8 mouse cellular contexts compared by ENCODE assay signal in genomic region chr4:115085522-115086095, GRCm38 (mm10). TPM values are rescaled to one million over a fixed set of nuclear protein-coding genes. Genes with fewer than 3 reads are reported as not detected.
DNase-seq lines count a peak whose midpoint lies in the region; ATAC-seq and TF ChIP-seq lines count a peak whose summit lies in the region.

No protein-coding gene starts in this region.

- peaks cover 4% of the 10 kb centered on the region for H3K4me1 ChIP-seq in embryonic facial prominence, embryonic 10.5 days
- no peaks in the 10 kb centered on the region for H3K4me1 ChIP-seq in hindbrain, embryonic 12.5 days
- no peaks in the 10 kb centered on the region; the same call in 1 of the 2 replicates for H3K4me1 ChIP-seq in liver, adult 2 months (ENCODE audit: control insufficient read depth, insufficient read depth, low read length)
- H3K4me1 ChIP-seq in midbrain, embryonic 16.5 days (ENCODE audit: control insufficient read depth, insufficient read depth, low read length) = no peaks in the 10 kb centered on the region
- no peaks in the 10 kb centered on the region for H3K4me1 ChIP-seq in stomach, embryonic 15.5 days

- TF ChIP-seq POLR2A in liver, adult 2 months (IDR thresholded peaks at IDR 0.05; ENCODE audit: extremely low read depth, insufficient read depth, low read length) = no peak

- H3K4me3 ChIP-seq in embryonic facial prominence, embryonic 10.5 days = no peak overlapping the region
- H3K4me3 ChIP-seq in hindbrain, embryonic 12.5 days = no peak overlapping the region
- no peak overlapping the region for H3K4me3 ChIP-seq in liver, adult 2 months (ENCODE audit: insufficient read depth, low read depth, low read length)
- no peak overlapping the region for H3K4me3 ChIP-seq in midbrain, embryonic 16.5 days (ENCODE audit: low read depth, low read length)
- H3K4me3 ChIP-seq in stomach, embryonic 15.5 days (replicated peaks) = no peak overlapping the region

- peak; percentile 32 for DNase-seq in layer of hippocampus, adult 11-12 months (ENCODE audit: low spot score)
- DNase-seq in layer of hippocampus, adult 9-11 months = no peak
- DNase-seq in embryonic facial prominence, embryonic 10.5 days (ENCODE audit: low spot score) = peak; percentile 72
- peak; percentile 13 for DNase-seq in liver, adult 2 months (ENCODE audit: extremely low read depth, low read depth, low spot score)

- H3K9ac ChIP-seq in hindbrain, embryonic 12.5 days = no peak overlapping the region
- H3K9ac ChIP-seq in liver, adult 2 months (ENCODE audit: low read depth, low read length) = no peak overlapping the region
- no peak overlapping the region for H3K9ac ChIP-seq in midbrain, embryonic 16.5 days (ENCODE audit: low read depth, low read length)
- H3K9ac ChIP-seq in stomach, embryonic 15.5 days = no peak overlapping the region

- H3K9me3 ChIP-seq in embryonic facial prominence, embryonic 10.5 days = no peaks in the 10 kb centered on the region
- H3K9me3 ChIP-seq in hindbrain, embryonic 12.5 days (replicated peaks) = no peaks in the 10 kb centered on the region
- no peaks in the 10 kb centered on the region for H3K9me3 ChIP-seq in midbrain, embryonic 16.5 days (replicated peaks; ENCODE audit: control insufficient read depth, low read length, poor library complexity, severe bottlenecking)
- no peaks in the 10 kb centered on the region for H3K9me3 ChIP-seq in stomach, embryonic 15.5 days

- peak; percentile 66 for ATAC-seq in activated CD4-positive, CD25-positive, alpha-beta regulatory T cell, adult 4 months
- peak; percentile 18; the same call in 1 of the 2 replicates for ATAC-seq in hindbrain, embryonic 12.5 days (ENCODE audit: low FRiP score)
- peak; percentile 52; the same call in 1 of the 2 replicates for ATAC-seq in midbrain, embryonic 16.5 days
- ATAC-seq in stomach, embryonic 15.5 days (ENCODE audit: insufficient read depth, low FRiP score, low read depth) = 0 out of 2 replicates have a peak, but pooled peaks have one; percentile 4

- H3K4me2 ChIP-seq in hindbrain, embryonic 12.5 days (replicated peaks) = no peak overlapping the region
- no peak overlapping the region for H3K4me2 ChIP-seq in midbrain, embryonic 16.5 days (ENCODE audit: low read length)
- H3K4me2 ChIP-seq in stomach, embryonic 15.5 days = no peak overlapping the region

- 21% methylated on average over 6 of the region's 6 CpGs for WGBS in embryonic facial prominence, embryonic 10.5 days
- 21% methylated on average over 6 of the region's 6 CpGs for WGBS in hindbrain, embryonic 12.5 days
- WGBS in liver, adult 2 months = 23% methylated on average over 6 of the region's 6 CpGs
- WGBS in midbrain, embryonic 16.5 days = 23% methylated on average over 6 of the region's 6 CpGs
- WGBS in stomach, embryonic 15.5 days = 18% methylated on average over 6 of the region's 6 CpGs

- peak; percentile 98 for TF ChIP-seq CTCF in liver, adult 2 months (IDR thresholded peaks at IDR 0.05; ENCODE audit: low read depth, low read length)

- no peaks in the 10 kb centered on the region for H3K79me2 ChIP-seq in liver, adult 2 months (ENCODE audit: control insufficient read depth, insufficient read depth, low read length)

- H3K27ac ChIP-seq in embryonic facial prominence, embryonic 10.5 days (replicated peaks) = no peak overlapping the region
- no peak overlapping the region for H3K27ac ChIP-seq in hindbrain, embryonic 12.5 days
- H3K27ac ChIP-seq in liver, adult 2 months (replicated peaks; ENCODE audit: insufficient read depth, low read depth, low read length) = no peak overlapping the region
- no peak overlapping the region for H3K27ac ChIP-seq in midbrain, embryonic 16.5 days (ENCODE audit: low read length)
- H3K27ac ChIP-seq in stomach, embryonic 15.5 days = no peak overlapping the region

- no peaks in the 10 kb centered on the region for H3K36me3 ChIP-seq in embryonic facial prominence, embryonic 10.5 days (replicated peaks)
- H3K36me3 ChIP-seq in hindbrain, embryonic 12.5 days = no peaks in the 10 kb centered on the region
- no peaks in the 10 kb centered on the region for H3K36me3 ChIP-seq in liver, adult 2 months (ENCODE audit: control insufficient read depth, insufficient read depth, low read length)
- H3K36me3 ChIP-seq in midbrain, embryonic 16.5 days (ENCODE audit: control insufficient read depth, insufficient read depth, low read length) = no peaks in the 10 kb centered on the region
- H3K36me3 ChIP-seq in stomach, embryonic 15.5 days = no peaks in the 10 kb centered on the region

- peaks cover 59% of the 10 kb centered on the region for H3K27me3 ChIP-seq in embryonic facial prominence, embryonic 10.5 days (replicated peaks; ENCODE audit: low read depth, poor library complexity, severe bottlenecking)
- peaks cover 60% of the 10 kb centered on the region for H3K27me3 ChIP-seq in hindbrain, embryonic 12.5 days
- no peaks in the 10 kb centered on the region for H3K27me3 ChIP-seq in liver, adult 2 months (ENCODE audit: control insufficient read depth, insufficient read depth, low read length)
- H3K27me3 ChIP-seq in midbrain, embryonic 16.5 days (ENCODE audit: control insufficient read depth, insufficient read depth, low read depth, low read length) = peaks cover 9% of the 10 kb centered on the region
- 0 out of 2 replicates have a peak, but pooled peaks cover 3% of the 10 kb centered on the region for H3K27me3 ChIP-seq in stomach, embryonic 15.5 days (replicated peaks)

RNA-seq across cellular contexts. Expression of gene Pdzk1ip1, which starts 2.9 kb away (rescaled TPM):
- 10 to 100 TPM; 31.4 to 40.8 TPM for polyA plus RNA-seq in activated CD4-positive, CD25-positive, alpha-beta regulatory T cell, adult 4 months (2017; shearing (Covaris generic))
- polyA plus RNA-seq in embryonic facial prominence, embryonic 10.5 days (2016; fragmentation: Nextera tagmentation; extraction: Ambion mirVana) = 6.3 and 6.7 TPM in 2 replicates
- polyA plus RNA-seq in hindbrain, embryonic 12.5 days (2016; fragmentation: Nextera tagmentation; extraction: Ambion mirVana) = 13.1 and 15.2 TPM in 2 replicates
- total RNA-seq in liver, adult 2 months (2014; rRNA removed) = 4.6 and 7.7 TPM in 2 replicates
- 9.0 and 14.4 TPM in 2 replicates for polyA plus RNA-seq in liver, adult 2 months (2012; rRNA removed)
- polyA plus RNA-seq in midbrain, embryonic 16.5 days (2015; fragmentation: Nextera tagmentation; extraction: Ambion mirVana) = 2.0 and 2.3 TPM in 2 replicates
- polyA plus RNA-seq in stomach, embryonic 15.5 days (2015; fragmentation: Nextera tagmentation; extraction: Ambion mirVana) = 82.4 and 96.6 TPM in 2 replicates

RNA-seq across cellular contexts. Expression of gene Tal1, which starts 29.4 kb away (rescaled TPM):
- polyA plus RNA-seq in activated CD4-positive, CD25-positive, alpha-beta regulatory T cell, adult 4 months (2017; shearing (Covaris generic)) = not detected
- 1.7 and 1.9 TPM in 2 replicates for polyA plus RNA-seq in embryonic facial prominence, embryonic 10.5 days (2016; fragmentation: Nextera tagmentation; extraction: Ambion mirVana)
- 6.0 and 7.0 TPM in 2 replicates for polyA plus RNA-seq in hindbrain, embryonic 12.5 days (2016; fragmentation: Nextera tagmentation; extraction: Ambion mirVana)
- 0.37 and 0.67 TPM in 2 replicates for total RNA-seq in liver, adult 2 months (2014; rRNA removed)
- 0.44 and 0.50 TPM in 2 replicates for polyA plus RNA-seq in liver, adult 2 months (2012; rRNA removed)
- polyA plus RNA-seq in midbrain, embryonic 16.5 days (2015; fragmentation: Nextera tagmentation; extraction: Ambion mirVana) = 4.6 and 6.4 TPM in 2 replicates
- polyA plus RNA-seq in stomach, embryonic 15.5 days (2015; fragmentation: Nextera tagmentation; extraction: Ambion mirVana) = 1.6 and 2.9 TPM in 2 replicates

RNA-seq across cellular contexts. Expression of gene Cyp4x1, which starts 48.5 kb away (rescaled TPM):
- polyA plus RNA-seq in activated CD4-positive, CD25-positive, alpha-beta regulatory T cell, adult 4 months (2017; shearing (Covaris generic)) = not detected
- polyA plus RNA-seq in embryonic facial prominence, embryonic 10.5 days (2016; fragmentation: Nextera tagmentation; extraction: Ambion mirVana) = 0.24 and 0.25 TPM in 2 replicates
- polyA plus RNA-seq in hindbrain, embryonic 12.5 days (2016; fragmentation: Nextera tagmentation; extraction: Ambion mirVana) = 1.9 and 2.0 TPM in 2 replicates
- 0.09 TPM in 1 of 2 replicates, not detected in the other for total RNA-seq in liver, adult 2 months (2014; rRNA removed)
- not detected in 2 replicates for polyA plus RNA-seq in liver, adult 2 months (2012; rRNA removed)
- polyA plus RNA-seq in midbrain, embryonic 16.5 days (2015; fragmentation: Nextera tagmentation; extraction: Ambion mirVana) = 11.8 and 15.4 TPM in 2 replicates
- 0.41 and 0.45 TPM in 2 replicates for polyA plus RNA-seq in stomach, embryonic 15.5 days (2015; fragmentation: Nextera tagmentation; extraction: Ambion mirVana)

Comparison
In these comparisons a context has a peak if more than half of its experiments do, and no peak if none do; other contexts are left out.
1. ATAC-seq: peak in every context shown above with its lines; median percentile 66 in activated CD4-positive, CD25-positive, alpha-beta regulatory T cell, adult 4 months; 52 in midbrain, embryonic 16.5 days; 18 in hindbrain, embryonic 12.5 days; 4 in stomach, embryonic 15.5 days.